Mouse (Mus musculus): ENCODE results near the gene Narfl.
"Not testable (repeated sequence)": the region's sequence is repeated elsewhere in the genome, so short reads cannot be mapped to it uniquely, and the experiment has no call there.

Narfl gene

DNA sequence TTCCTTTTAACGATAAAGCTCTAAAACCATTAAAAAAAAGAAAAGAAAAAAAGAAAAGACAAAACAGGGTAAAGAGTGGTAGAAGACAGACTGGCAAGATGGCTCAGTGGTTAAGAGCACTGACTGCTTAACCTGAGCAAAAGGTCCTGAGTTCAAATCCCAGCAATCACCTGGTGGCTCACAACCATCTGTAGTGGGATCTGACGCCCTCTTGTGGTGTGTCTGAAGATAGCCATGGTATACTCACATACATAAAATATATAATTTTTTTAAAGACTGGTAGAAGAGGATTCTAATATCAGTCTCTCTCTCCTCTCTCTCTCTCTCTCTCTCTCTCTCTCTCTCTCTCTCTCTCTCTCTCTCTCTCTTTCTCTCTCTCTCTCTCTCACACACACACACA, 33.9 kb downstream of the Narfl start:
- not testable (repeated sequence) for DNase-seq

DNA sequence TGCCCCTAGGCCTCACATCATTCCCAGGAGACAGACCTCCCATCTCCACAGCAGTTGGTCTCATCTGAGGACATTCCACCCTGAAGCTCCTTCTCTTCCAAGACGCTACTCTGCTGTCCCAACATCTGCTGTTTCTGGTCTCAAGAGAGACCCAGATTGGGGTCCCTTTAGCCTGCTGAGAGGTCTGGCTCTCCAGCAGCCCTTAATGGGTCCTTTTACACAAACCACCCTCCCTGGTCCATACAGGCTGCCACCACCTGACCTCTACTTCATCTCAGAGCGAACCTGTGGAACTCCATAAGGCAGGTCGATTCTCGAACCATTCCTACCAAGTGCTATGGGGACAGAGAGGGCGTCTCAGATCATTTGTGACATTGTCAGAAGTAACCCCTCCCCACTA, 34.5 kb downstream of the Narfl start:
- no peak for DNase-seq

- peak; percentile 55 to 71 for DNase-seq
Measured at GRCm38 (mm10) chr17:25808789-25809605, 35.4 kb downstream of the Narfl start, which contains the start of gene Fbxl16. Gene Fbxl16 (plus strand): TSS chr17:25809085.

DNA sequence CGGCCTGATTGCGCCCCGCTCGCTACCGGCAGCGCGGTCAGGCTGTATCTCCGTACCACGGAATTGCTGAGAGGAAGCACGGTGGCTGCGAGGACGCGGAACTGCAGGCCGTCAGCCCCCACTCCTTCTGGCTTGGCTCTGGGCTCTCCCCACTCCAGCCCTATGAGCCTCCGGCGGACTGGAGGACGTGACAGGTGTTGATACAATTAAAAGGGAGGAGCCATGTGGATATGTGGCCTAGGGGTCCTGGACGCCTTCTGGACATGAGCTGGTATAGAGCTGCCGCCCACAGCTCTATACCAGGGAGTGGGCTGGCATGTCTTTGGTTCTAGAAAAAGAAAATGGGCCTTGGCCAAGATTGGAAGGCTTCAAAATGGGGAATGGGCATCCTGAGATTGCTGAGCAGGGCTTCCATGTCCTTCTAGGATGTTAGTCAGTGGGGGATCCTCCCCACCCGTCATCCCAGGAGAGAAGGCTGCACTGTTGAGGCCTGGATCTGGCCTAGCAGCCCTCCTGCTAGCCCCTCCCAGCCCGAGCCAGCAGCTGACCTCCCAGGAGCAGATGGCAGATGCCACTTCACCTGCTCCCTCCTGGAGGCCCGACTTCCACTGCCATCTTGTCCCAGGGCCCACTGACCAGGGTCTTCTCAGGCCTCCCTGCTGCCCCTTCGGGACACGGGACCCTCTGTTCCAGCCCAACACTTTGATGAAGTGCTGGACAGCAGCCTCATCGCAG, 36.2 kb downstream of the Narfl start:
- no peak for DNase-seq

- no peak for DNase-seq
Measured at GRCm38 (mm10) chr17:25810890-25811289, 37.3 kb downstream of the Narfl start.

DNA sequence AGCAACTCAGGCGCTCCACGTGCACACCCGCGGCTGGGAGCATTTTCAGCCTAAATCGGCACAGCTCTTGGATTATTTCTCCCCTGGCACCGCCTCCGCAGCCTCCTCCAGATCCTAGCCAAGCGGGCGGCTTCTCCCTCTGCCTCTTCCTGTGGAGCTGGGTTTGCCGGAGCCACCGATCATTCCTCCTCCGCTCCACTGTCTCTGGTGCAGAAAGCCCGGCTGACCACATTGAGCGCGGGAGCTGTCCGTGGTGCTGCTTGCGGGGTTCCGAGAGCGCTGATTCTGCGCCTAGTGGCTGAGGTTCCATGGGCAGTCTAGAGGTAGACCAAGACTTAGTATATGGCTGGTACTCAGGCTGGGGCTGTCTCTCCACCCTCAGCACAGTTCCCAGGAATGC, 39.9 kb downstream of the Narfl start:
- DNase-seq: peak; percentile 71 to 85

GRCm38 (mm10) chr17:25817662-25818061, 44.1 kb downstream of the Narfl start:
- DNase-seq: no peak

DNA sequence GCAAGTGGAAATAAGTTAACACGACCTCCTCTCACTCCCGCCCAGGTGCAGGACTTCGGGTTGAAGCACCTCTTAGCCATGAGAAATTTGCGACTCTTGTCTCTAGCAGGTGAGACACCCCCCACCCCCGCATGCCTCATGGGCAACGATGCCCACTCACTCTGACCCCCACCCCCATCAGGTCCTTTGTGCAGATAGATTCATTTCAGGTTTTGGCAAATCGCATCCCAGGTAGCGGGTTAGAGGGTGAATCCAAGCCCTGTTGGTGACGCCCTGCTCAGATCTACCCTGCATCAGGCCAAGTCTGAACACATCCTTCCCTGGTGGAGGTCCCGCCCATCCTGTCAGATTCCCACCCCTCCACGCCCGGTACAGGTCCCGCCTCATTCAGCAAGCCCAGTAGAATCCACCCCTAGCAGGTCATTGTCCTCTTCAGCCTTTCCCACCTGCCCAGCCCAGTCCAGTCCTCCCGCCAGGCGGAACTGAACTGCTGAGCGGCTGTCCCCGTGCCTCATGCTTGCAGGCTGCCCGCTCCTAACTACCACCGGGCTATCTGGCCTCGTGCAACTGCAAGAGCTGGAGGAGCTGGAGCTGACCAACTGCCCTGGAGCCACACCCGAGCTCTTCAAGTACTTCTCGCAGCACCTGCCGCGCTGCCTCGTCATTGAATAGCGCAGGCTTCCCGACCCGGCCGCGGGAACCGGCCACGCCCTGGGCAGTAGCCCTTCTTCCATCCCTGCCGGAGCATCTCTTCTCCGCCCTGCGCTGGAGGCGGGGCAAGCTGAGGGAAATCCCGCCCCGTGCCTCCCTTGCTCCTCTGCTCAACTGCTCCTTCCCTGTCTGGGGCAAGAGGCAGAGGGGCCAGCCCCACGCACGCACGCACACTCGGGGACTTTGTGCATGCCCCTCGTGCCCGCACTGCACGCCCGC, 45.5 kb downstream of the Narfl start:
- DNase-seq: peak in 1 of 2 experiments; percentile 11

- peak; percentile 75 to 80 for DNase-seq
Measured at GRCm38 (mm10) chr17:25823452-25823851, 49.9 kb downstream of the Narfl start, which contains the start of gene Wdr24. Gene Wdr24 (plus strand): TSS chr17:25823627.

DNA sequence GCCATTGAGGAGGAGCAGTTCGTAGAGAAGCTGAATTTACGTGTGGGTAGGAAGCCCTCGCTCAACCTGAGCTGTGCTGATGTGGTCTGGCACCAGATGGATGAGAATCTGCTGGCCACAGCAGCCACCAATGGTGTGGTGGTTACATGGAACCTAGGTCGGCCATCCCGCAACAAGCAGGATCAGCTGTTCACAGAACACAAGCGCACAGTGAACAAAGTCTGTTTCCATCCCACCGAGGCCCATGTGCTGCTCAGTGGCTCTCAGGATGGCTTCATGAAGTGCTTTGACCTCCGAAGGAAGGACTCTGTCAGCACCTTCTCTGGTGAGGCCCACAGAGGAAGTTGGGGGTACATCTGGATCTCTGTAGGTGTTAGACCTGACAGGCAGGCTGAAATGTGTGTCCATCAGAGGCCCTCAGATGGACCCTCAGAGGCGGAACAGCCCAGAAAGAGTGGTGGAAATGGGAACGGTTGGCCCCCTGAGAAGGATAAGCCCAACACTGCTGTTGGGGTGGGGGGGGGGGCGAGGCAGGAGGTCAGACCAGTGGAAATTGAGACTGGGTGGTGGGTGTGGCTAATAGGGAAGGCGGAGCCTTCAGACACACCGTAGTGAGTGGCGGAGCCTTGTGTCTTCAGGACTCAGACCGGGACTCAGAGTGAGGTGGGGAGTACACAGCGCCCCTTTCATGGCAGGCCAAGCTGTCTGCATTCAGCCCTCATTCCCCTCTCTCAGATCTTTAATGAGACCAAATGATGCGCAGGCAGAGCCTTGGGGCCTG, 51.0 kb downstream of the Narfl start:
- DNase-seq: no peak

GRCm38 (mm10) chr17:25825311-25825710, 51.7 kb downstream of the Narfl start:
- no peak for DNase-seq

DNA sequence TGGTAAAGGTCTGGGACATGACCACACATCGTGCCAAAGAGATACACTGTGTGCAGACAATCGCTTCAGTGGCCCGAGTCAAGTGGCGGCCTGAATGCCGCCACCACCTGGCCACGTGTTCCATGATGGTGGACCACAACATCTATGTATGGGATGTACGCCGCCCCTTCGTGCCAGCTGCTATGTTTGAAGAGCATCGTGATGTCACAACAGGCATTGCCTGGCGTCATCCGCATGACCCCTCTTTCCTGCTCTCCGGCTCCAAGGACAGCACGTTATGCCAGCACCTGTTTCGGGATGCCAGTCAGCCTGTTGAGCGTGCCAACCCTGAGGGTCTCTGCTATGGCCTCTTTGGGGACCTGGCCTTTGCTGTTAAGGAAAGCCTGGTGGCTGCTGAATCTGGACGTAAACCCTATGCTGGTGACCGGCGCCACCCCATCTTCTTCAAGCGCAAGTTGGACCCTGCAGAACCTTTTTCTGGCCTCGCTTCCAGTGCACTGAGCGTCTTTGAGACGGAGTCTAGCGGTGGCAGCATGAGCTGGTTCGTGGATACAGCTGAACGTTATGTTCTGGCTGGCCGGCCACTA, 52.5 kb downstream of the Narfl start:
- no peak for DNase-seq

DNA sequence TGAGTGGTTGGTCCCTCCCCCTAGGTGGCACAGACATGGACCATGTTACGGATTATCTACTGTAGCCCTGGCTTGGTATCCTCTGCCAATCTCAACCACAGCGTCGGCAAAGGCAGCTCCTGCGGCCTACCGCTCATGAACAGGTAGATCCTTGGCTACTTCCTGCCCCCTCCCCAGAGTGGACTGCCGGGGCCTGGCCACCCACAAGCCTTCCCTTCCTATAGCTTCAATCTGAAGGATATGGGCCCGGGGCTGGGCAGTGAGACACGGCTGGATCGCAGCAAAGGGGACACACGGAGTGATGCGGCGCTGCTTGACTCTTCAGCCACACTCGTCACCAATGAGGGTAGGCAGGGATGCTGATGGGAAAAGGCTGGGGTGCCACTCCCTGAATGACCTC, 53.4 kb downstream of the Narfl start:
- no peak for DNase-seq

DNA sequence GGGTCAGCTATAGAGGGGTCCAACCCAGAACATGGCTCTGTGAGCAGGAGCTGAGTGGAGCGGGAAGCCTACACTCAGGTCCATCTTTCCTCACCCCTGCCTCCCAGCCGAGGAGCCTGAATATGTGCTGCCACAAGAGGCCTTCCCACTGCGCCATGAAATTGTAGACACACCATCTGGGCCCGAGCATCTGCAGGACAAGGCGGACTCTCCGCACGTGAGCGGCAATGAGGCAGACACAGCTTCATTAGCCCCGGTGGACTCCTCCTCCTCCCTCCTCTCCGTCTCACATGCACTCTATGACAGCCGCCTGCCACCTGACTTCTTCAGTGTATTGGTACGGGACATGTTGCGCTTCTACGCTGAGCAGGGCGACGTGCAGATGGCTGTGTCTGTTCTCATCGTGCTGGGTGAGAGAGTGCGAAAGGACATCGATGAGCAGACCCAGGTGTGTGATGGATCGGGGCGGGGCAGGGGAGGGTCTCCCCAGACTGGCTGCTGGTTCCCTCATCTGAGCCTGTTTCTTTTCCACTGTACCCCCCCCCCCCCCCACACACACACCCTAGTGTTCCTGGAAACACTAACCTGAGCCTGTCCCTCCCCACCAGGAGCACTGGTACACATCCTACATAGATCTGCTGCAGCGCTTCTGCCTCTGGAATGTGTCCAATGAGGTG, 54.1 kb downstream of the Narfl start:
- DNase-seq: peak in 1 of 2 experiments; percentile 11

- no peak for DNase-seq
Measured at GRCm38 (mm10) chr17:25828223-25828594, 54.6 kb downstream of the Narfl start.

GRCm38 (mm10) chr17:25828712-25829557, 55.4 kb downstream of the Narfl start, which contains the start of gene Jmjd8:
Gene Jmjd8 (plus strand): TSS chr17:25828867.
- DNase-seq: peak; percentile 77 to 85

GRCm38 (mm10) chr17:25829558-25830017, 56.0 kb downstream of the Narfl start:
- DNase-seq: peak in 1 of 2 experiments; percentile 15

DNA sequence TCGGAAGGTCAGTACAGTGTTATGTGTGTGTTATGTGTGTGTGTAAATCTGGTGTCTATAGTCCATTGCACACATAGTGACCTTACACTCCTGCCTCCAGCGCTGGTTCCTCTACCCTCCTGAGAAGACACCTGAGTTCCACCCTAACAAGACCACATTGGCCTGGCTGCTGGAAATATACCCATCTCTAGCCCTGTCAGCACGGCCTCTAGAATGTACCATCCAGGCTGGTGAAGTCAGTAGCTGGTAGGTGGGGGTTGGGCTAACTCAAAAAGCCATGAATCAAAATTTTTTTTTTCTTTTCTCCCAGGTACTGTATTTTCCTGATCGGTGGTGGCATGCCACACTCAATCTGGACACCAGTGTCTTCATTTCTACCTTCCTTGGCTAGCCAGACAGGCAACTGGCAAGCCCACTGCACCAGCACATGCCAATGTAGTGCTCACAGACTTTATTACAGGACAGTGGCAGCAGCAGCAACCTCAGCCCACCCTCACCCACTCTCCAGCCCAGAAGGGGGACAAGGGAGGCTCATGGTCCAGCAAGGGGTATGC, 56.7 kb downstream of the Narfl start:
- peak in 1 of 2 experiments; percentile 10 for DNase-seq

- peak in 1 of 2 experiments; percentile 17 for DNase-seq
Measured at GRCm38 (mm10) chr17:25830806-25831431, 57.3 kb downstream of the Narfl start.
